ENCODE assay signal across 8 mouse cellular contexts in the genomic region with DNA sequence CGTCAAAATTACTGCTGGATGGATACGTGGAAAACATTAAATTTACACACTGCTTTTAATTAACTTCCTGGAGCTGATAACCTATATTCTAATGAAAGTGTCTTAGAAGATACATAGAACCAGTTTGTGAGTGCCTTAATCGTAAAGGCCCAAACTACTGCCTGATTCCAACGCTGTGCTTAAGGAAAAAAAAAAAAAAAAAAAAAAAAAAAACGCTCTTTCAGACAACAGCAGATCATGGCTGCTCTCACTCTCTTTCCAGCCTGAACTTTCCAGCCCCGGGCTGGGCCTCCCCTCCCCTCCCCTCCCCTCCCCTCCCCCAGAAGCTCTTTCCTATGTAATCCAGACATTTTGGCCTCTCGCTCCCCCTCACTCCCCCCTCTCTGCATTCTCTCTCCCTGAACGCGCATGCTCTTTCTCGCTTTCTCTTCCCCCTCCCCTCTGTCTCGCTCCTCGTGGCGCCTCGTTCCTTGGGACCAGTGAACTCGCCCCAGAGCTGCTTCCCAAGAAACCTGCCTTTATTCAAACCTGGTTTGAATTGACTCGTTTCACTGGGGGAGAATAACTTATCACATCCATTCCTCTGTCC. TPM values are rescaled to one million over a fixed set of nuclear protein-coding genes. Genes with fewer than 3 reads are reported as not detected.
DNase-seq lines count a peak whose midpoint lies in the region; ATAC-seq and TF ChIP-seq lines count a peak whose summit lies in the region.

No protein-coding gene starts in this region.

- peak overlapping the region; percentile 98 for H3K27ac ChIP-seq in heart, embryonic 12.5 days (ENCODE audit: poor library complexity, severe bottlenecking)
- H3K27ac ChIP-seq in limb, embryonic 14.5 days (replicated peaks; ENCODE audit: low read depth, low read length), result peak overlapping the region; percentile 96
- peak overlapping the region; percentile 54; the same call in 1 of the 2 replicates for H3K27ac ChIP-seq in neural tube, embryonic 12.5 days

- H3K9me3 ChIP-seq in heart, embryonic 12.5 days (replicated peaks), result no peaks in the 10 kb centered on the region
- no peaks in the 10 kb centered on the region for H3K9me3 ChIP-seq in limb, embryonic 14.5 days (ENCODE audit: control insufficient read depth, low read length)
- H3K9me3 ChIP-seq in neural tube, embryonic 12.5 days, result no peaks in the 10 kb centered on the region

- peaks cover 57% of the 10 kb centered on the region for H3K4me1 ChIP-seq in heart, embryonic 12.5 days (replicated peaks)
- peaks cover 56% of the 10 kb centered on the region for H3K4me1 ChIP-seq in limb, embryonic 14.5 days (ENCODE audit: control insufficient read depth, insufficient read depth, low read length)
- H3K4me1 ChIP-seq in neural tube, embryonic 12.5 days, result peaks cover 45% of the 10 kb centered on the region

- H3K27me3 ChIP-seq in heart, embryonic 12.5 days (replicated peaks), result no peaks in the 10 kb centered on the region
- no peaks in the 10 kb centered on the region for H3K27me3 ChIP-seq in limb, embryonic 14.5 days (ENCODE audit: control insufficient read depth, insufficient read depth, low read length)
- no peaks in the 10 kb centered on the region for H3K27me3 ChIP-seq in neural tube, embryonic 12.5 days (replicated peaks)

- no peak for TF ChIP-seq POLR2A in limb, embryonic 14.5 days (IDR thresholded peaks at IDR 0.05; ENCODE audit: borderline replicate concordance, extremely low read depth, insufficient read depth, insufficient read length)

- 8% methylated on average over 16 of the region's 16 CpGs for WGBS in heart, embryonic 12.5 days
- WGBS in limb, embryonic 14.5 days, result 3% methylated on average over 16 of the region's 16 CpGs
- 6% methylated on average over 16 of the region's 16 CpGs for WGBS in neural tube, embryonic 12.5 days

- H3K4me3 ChIP-seq in heart, embryonic 12.5 days, result no peak overlapping the region
- H3K4me3 ChIP-seq in limb, embryonic 14.5 days (replicated peaks; ENCODE audit: low read length), result no peak overlapping the region
- H3K4me3 ChIP-seq in neural tube, embryonic 12.5 days, result no peak overlapping the region

- peak overlapping the region; percentile 70 for H3K9ac ChIP-seq in heart, embryonic 12.5 days
- H3K9ac ChIP-seq in limb, embryonic 14.5 days (ENCODE audit: low read depth, low read length, severe bottlenecking), result no peak overlapping the region
- H3K9ac ChIP-seq in neural tube, embryonic 12.5 days, result 0 out of 2 replicates have a peak overlapping the region, but pooled peaks have one; percentile 2

- H3K4me2 ChIP-seq in heart, embryonic 12.5 days, result peak overlapping the region; percentile 29; the same call in 1 of the 2 replicates
- peak overlapping the region; percentile 10 for H3K4me2 ChIP-seq in limb, embryonic 14.5 days (replicated peaks; ENCODE audit: low read depth, low read length, severe bottlenecking)
- H3K4me2 ChIP-seq in neural tube, embryonic 12.5 days (replicated peaks), result peak overlapping the region; percentile 17

- peak; percentile 84 for DNase-seq in heart, adult 11 months
- no peak for DNase-seq in heart, adult 18-20 months
- DNase-seq in adrenal gland, postnatal 25 days, result peak; percentile 26
- DNase-seq in limb, embryonic 14.5 days (ENCODE audit: low spot score), result peak; percentile 94
- no peak for DNase-seq in urinary bladder, adult 2 months (ENCODE audit: low spot score)

- peak; percentile 64 for ATAC-seq in heart, embryonic 12.5 days (ENCODE audit: insufficient number of reproducible peaks, low FRiP score)
- ATAC-seq in limb, embryonic 14.5 days (ENCODE audit: low FRiP score, low read depth), result peak; percentile 88
- ATAC-seq in neural tube, embryonic 12.5 days (ENCODE audit: low FRiP score, low read depth), result peak; percentile 80
- ATAC-seq in monocyte, adult 5-6 weeks (replicated peaks; ENCODE audit: insufficient number of reproducible peaks, low FRiP score, low TSS enrichment, poor library complexity, severe bottlenecking), result no peak

- no peaks in the 10 kb centered on the region for H3K36me3 ChIP-seq in heart, embryonic 12.5 days
- no peaks in the 10 kb centered on the region for H3K36me3 ChIP-seq in limb, embryonic 14.5 days (ENCODE audit: control insufficient read depth, insufficient read depth, low read length)
- H3K36me3 ChIP-seq in neural tube, embryonic 12.5 days, result no peaks in the 10 kb centered on the region

RNA-seq across cellular contexts. Expression of gene Fignl1, which starts 12.7 kb away (rescaled TPM):
- total RNA-seq in heart, adult 18-20 months (2021), result under 1 TPM; 0.44 to 0.62 TPM
- total RNA-seq in adrenal gland, postnatal 25 days (2021), result 7.2 and 7.5 TPM in 2 replicates
- polyA plus RNA-seq in heart, embryonic 12.5 days (2016; fragmentation: Nextera tagmentation; extraction: Ambion mirVana), result 76.7 and 77.8 TPM in 2 replicates
- 20.0 and 21.2 TPM in 2 replicates for polyA plus RNA-seq in limb, embryonic 14.5 days (2012; rRNA removed)
- polyA plus RNA-seq in limb, embryonic 14.5 days (2014; fragmentation: Nextera tagmentation; extraction: Ambion mirVana), result 43.2 and 46.5 TPM in 2 replicates
- polyA plus RNA-seq in neural tube, embryonic 12.5 days (2016; fragmentation: Nextera tagmentation; extraction: Ambion mirVana), result 44.0 and 44.9 TPM in 2 replicates
- 1.8 to 4.7 TPM (median 4.7 TPM) in 3 replicates for total RNA-seq in monocyte, adult 5-6 weeks (2017)
- 0.66 and 1.2 TPM in 2 replicates for polyA plus RNA-seq in urinary bladder, adult 2 months (2012; rRNA removed)

Comparison
In these comparisons a context has a peak if more than half of its experiments do, and no peak if none do; other contexts are left out.
1. DNase-seq: peak in heart, adult 11 months (single experiment), adrenal gland, postnatal 25 days (single experiment) and limb, embryonic 14.5 days (single experiment); none in heart, adult 18-20 months (0 of 2) and urinary bladder, adult 2 months (single experiment).
2. Peak in every context shown above with its lines, with median percentiles within 50 percentile points of each other: H3K27ac ChIP-seq and H3K4me2 ChIP-seq.